8 mouse cellular contexts compared by ENCODE assay signal in genomic region chr19:29354895-29355877, GRCm38 (mm10). TPM values are rescaled to one million over a fixed set of nuclear protein-coding genes. Genes with fewer than 3 reads are reported as not detected.
DNase-seq lines count a peak whose midpoint lies in the region; ATAC-seq and TF ChIP-seq lines count a peak whose summit lies in the region.

No protein-coding gene starts in this region.

- in situ Hi-C loops in ES-E14 (cut with MboI; ENCODE audit: low sequenced_read_pairs in 2 of 2, unreplicated experiment in 2 of 2) = loop anchor here in 1 of 2 experiments (10.0 kb wide), 1 partner anchor 290 kb away; no protein-coding TSS in a partner anchor

- TF ChIP-seq CTCF in thymus, adult 2 months (IDR thresholded peaks at IDR 0.05; ENCODE audit: borderline replicate concordance, control insufficient read depth, extremely low read depth, insufficient read depth, low read length, poor library complexity) = peak; percentile 95

- H3K27me3 ChIP-seq in forebrain, embryonic 15.5 days = no peaks in the 10 kb centered on the region
- no peaks in the 10 kb centered on the region for H3K27me3 ChIP-seq in lung, embryonic 16.5 days (ENCODE audit: control insufficient read depth, insufficient read depth, low read depth, low read length)
- no peaks in the 10 kb centered on the region for H3K27me3 ChIP-seq in thymus, adult 2 months (ENCODE audit: control insufficient read depth, insufficient read depth, low read length)

- peaks cover 8% of the 10 kb centered on the region in 2 experiments; a peak in 2 of 4 replicates for H3K4me1 ChIP-seq in ES-E14 (ENCODE audit: control insufficient read depth in 2 of 2, insufficient read depth in 2 of 2, low read length in 2 of 2, poor library complexity in 1 of 2)
- H3K4me1 ChIP-seq in forebrain, embryonic 15.5 days = peaks cover 8% of the 10 kb centered on the region
- 0 out of 2 replicates have a peak, but pooled peaks cover 2% of the 10 kb centered on the region for H3K4me1 ChIP-seq in lung, embryonic 16.5 days (replicated peaks; ENCODE audit: control insufficient read depth, insufficient read depth, low read length)
- H3K4me1 ChIP-seq in thymus, adult 2 months (replicated peaks; ENCODE audit: control insufficient read depth, insufficient read depth, low read length) = no peaks in the 10 kb centered on the region

- peak; percentile 78 for DNase-seq in ES-E14 (ENCODE audit: low read depth, low spot score)
- DNase-seq in cerebellum, adult 11 months = peak; percentile 77
- peak; percentile 46 for DNase-seq in heart, postnatal 25 days (ENCODE audit: low spot score)
- peak; percentile 65 to 86 for DNase-seq in layer of hippocampus, adult 8-10 months (ENCODE audit: low spot score in 2 of 2)
- peak; percentile 58 for DNase-seq in ovary, adult 18-20 months (ENCODE audit: low spot score)
- peak; percentile 91 for DNase-seq in thymus, adult 2 months

- intact Hi-C loops in heart, postnatal 25 days (cut with DNase I) = loop anchor here (1.0 to 2.0 kb wide), 4 partner anchors 146 to 578 kb away; no protein-coding TSS in a partner anchor

- ATAC-seq in forebrain, embryonic 15.5 days (replicated peaks) = peak; percentile 74
- ATAC-seq in lung, embryonic 16.5 days (ENCODE audit: low read depth) = peak; percentile 84

- H3K9ac ChIP-seq in ES-E14 (ENCODE audit: insufficient read depth, low read depth, low read length, poor library complexity, severe bottlenecking) = no peak overlapping the region
- H3K9ac ChIP-seq in forebrain, embryonic 15.5 days (replicated peaks) = no peak overlapping the region; the same call in 1 of the 2 replicates
- no peak overlapping the region for H3K9ac ChIP-seq in lung, embryonic 16.5 days (ENCODE audit: low read length)

- H3K36me3 ChIP-seq in ES-E14 (ENCODE audit: control insufficient read depth, insufficient read depth, low read length, poor library complexity, severe bottlenecking) = no peaks in the 10 kb centered on the region
- H3K36me3 ChIP-seq in forebrain, embryonic 15.5 days = peaks cover 15% of the 10 kb centered on the region
- H3K36me3 ChIP-seq in lung, embryonic 16.5 days (ENCODE audit: control insufficient read depth, insufficient read depth, low read length) = no peaks in the 10 kb centered on the region
- peaks cover 9% of the 10 kb centered on the region; the same call in 1 of the 2 replicates for H3K36me3 ChIP-seq in thymus, adult 2 months (ENCODE audit: control insufficient read depth, insufficient read depth, low read length)

- H3K4me2 ChIP-seq in forebrain, embryonic 15.5 days (replicated peaks) = peak overlapping the region; percentile 45
- peak overlapping the region; percentile 71 for H3K4me2 ChIP-seq in lung, embryonic 16.5 days (ENCODE audit: low read depth, low read length)

- peak overlapping the region; percentile 17 to 26; a peak in 2 of 4 replicates for H3K4me3 ChIP-seq in ES-E14 (ENCODE audit: insufficient read depth in 1 of 2, low read depth in 1 of 2, low read length in 2 of 2, poor library complexity in 1 of 2, severe bottlenecking in 1 of 2)
- peak overlapping the region; percentile 25 for H3K4me3 ChIP-seq in forebrain, embryonic 15.5 days
- peak overlapping the region; percentile 46 for H3K4me3 ChIP-seq in lung, embryonic 16.5 days (ENCODE audit: low read length)
- peak overlapping the region; percentile 28 for H3K4me3 ChIP-seq in thymus, adult 2 months (ENCODE audit: control insufficient read depth, insufficient read depth, low read length)

- WGBS in forebrain, embryonic 15.5 days = 3% methylated on average over 20 of the region's 20 CpGs
- 3% methylated on average over 20 of the region's 20 CpGs for WGBS in lung, embryonic 16.5 days
- WGBS in thymus, adult 2 months = 5% methylated on average over 20 of the region's 20 CpGs

- H3K27ac ChIP-seq in ES-E14 (ENCODE audit: insufficient read depth, low read depth, low read length, poor library complexity, severe bottlenecking) = no peak overlapping the region
- H3K27ac ChIP-seq in forebrain, embryonic 15.5 days (replicated peaks) = no peak overlapping the region
- no peak overlapping the region for H3K27ac ChIP-seq in lung, embryonic 16.5 days (ENCODE audit: low read length)
- H3K27ac ChIP-seq in thymus, adult 2 months (ENCODE audit: control insufficient read depth, insufficient read depth, low read length) = peak overlapping the region; percentile 49; the same call in 1 of the 2 replicates

- no peak for TF ChIP-seq POLR2A in thymus, adult 2 months (IDR thresholded peaks at IDR 0.05; ENCODE audit: control insufficient read depth, extremely low read depth, insufficient read depth, low read length, poor library complexity)

- H3K9me3 ChIP-seq in ES-E14 (ENCODE audit: control insufficient read depth, insufficient read depth, low read depth, low read length) = no peaks in the 10 kb centered on the region
- H3K9me3 ChIP-seq in forebrain, embryonic 15.5 days = no peaks in the 10 kb centered on the region
- H3K9me3 ChIP-seq in lung, embryonic 16.5 days (ENCODE audit: control insufficient read depth, low read length) = no peaks in the 10 kb centered on the region

TF ChIP-seq in ES-E14, 5 proteins besides CTCF, POLR2A, EP300 and RAD21:
- TF ChIP-seq HCFC1 (IDR thresholded peaks at IDR 0.05; ENCODE audit: borderline replicate concordance, insufficient read depth, low read length) = no peak
- TF ChIP-seq MAFK (IDR thresholded peaks at IDR 0.05; ENCODE audit: insufficient read depth, low read depth, low read length) = no peak
- peak; percentile 89; the same call in 1 of the 2 replicates for TF ChIP-seq ZC3H11A (IDR thresholded peaks at IDR 0.05; ENCODE audit: borderline replicate concordance, low read depth, low read length)
- TF ChIP-seq ZNF384 (IDR thresholded peaks at IDR 0.05; ENCODE audit: low read depth, low read length) = peak; percentile 77
- TF ChIP-seq CHD2 (IDR thresholded peaks at IDR 0.05; ENCODE audit: low read depth, low read length) = no peak

RNA-seq across cellular contexts. Expression of gene Plgrkt, which starts 12.0 kb away (rescaled TPM):
- 13.6 and 15.7 TPM in 2 replicates for total RNA-seq in ES-E14 (2012; rRNA removed)
- 105 and 107 TPM in 2 replicates for polyA plus RNA-seq in forebrain, embryonic 15.5 days (2015; fragmentation: Nextera tagmentation; extraction: Ambion mirVana)
- total RNA-seq in heart, postnatal 25 days (2021) = 10 to 100 TPM; 24.9 to 27.3 TPM
- 10 to 100 TPM; 33.5 to 36.8 (median 34.8) TPM for total RNA-seq in layer of hippocampus, adult 8-10 months (2022)
- polyA plus RNA-seq in lung, embryonic 16.5 days (2015; fragmentation: Nextera tagmentation; extraction: Ambion mirVana) = 56.0 and 61.2 TPM in 2 replicates
- polyA plus RNA-seq in thymus, adult 2 months (2012; rRNA removed) = 116 and 144 TPM in 2 replicates

RNA-seq across cellular contexts. Expression of gene Cd274, which starts 12.1 kb away (rescaled TPM):
- 0.58 and 0.62 TPM in 2 replicates for total RNA-seq in ES-E14 (2012; rRNA removed)
- polyA plus RNA-seq in forebrain, embryonic 15.5 days (2015; fragmentation: Nextera tagmentation; extraction: Ambion mirVana) = 0.66 and 0.78 TPM in 2 replicates
- total RNA-seq in heart, postnatal 25 days (2021) = 1 to 10 TPM; 2.0 to 2.3 TPM
- total RNA-seq in layer of hippocampus, adult 8-10 months (2022) = 1 to 10 TPM; 1.1 to 4.6 (median 3.2) TPM
- polyA plus RNA-seq in lung, embryonic 16.5 days (2015; fragmentation: Nextera tagmentation; extraction: Ambion mirVana) = 0.28 and 0.88 TPM in 2 replicates
- polyA plus RNA-seq in thymus, adult 2 months (2012; rRNA removed) = 21.1 and 22.9 TPM in 2 replicates

RNA-seq across cellular contexts. Expression of gene Rln1, which starts 20.7 kb away (rescaled TPM):
- 3.4 and 4.1 TPM in 2 replicates for total RNA-seq in ES-E14 (2012; rRNA removed)
- polyA plus RNA-seq in forebrain, embryonic 15.5 days (2015; fragmentation: Nextera tagmentation; extraction: Ambion mirVana) = 1.8 and 3.4 TPM in 2 replicates
- not detected for total RNA-seq in heart, postnatal 25 days (2021)
- 1 to 10 TPM; 1.3 to 2.4 (median 1.8) TPM for total RNA-seq in layer of hippocampus, adult 8-10 months (2022)
- polyA plus RNA-seq in lung, embryonic 16.5 days (2015; fragmentation: Nextera tagmentation; extraction: Ambion mirVana) = 0.14 TPM in 1 of 2 replicates, not detected in the other
- polyA plus RNA-seq in thymus, adult 2 months (2012; rRNA removed) = 0.20 and 0.38 TPM in 2 replicates

RNA-seq across cellular contexts. Expression of gene Insl6, which starts 30.0 kb away (rescaled TPM):
- 1.7 and 3.2 TPM in 2 replicates for total RNA-seq in ES-E14 (2012; rRNA removed)
- 1.3 and 1.4 TPM in 2 replicates for polyA plus RNA-seq in forebrain, embryonic 15.5 days (2015; fragmentation: Nextera tagmentation; extraction: Ambion mirVana)
- under 1 TPM; 0.39 to 0.62 TPM for total RNA-seq in heart, postnatal 25 days (2021)
- 1 to 10 TPM in 1 of 4 experiments, under 1 TPM in 2, not detected in 1; 0.94 to 1.3 (median 0.97) TPM for total RNA-seq in layer of hippocampus, adult 8-10 months (2022)
- polyA plus RNA-seq in lung, embryonic 16.5 days (2015; fragmentation: Nextera tagmentation; extraction: Ambion mirVana) = 1.0 and 2.9 TPM in 2 replicates
- polyA plus RNA-seq in thymus, adult 2 months (2012; rRNA removed) = 9.6 and 9.8 TPM in 2 replicates

RNA-seq across cellular contexts. Expression of gene Pdcd1lg2, which starts 55.5 kb away (rescaled TPM):
- not detected in 2 replicates for total RNA-seq in ES-E14 (2012; rRNA removed)
- not detected in 2 replicates for polyA plus RNA-seq in forebrain, embryonic 15.5 days (2015; fragmentation: Nextera tagmentation; extraction: Ambion mirVana)
- total RNA-seq in heart, postnatal 25 days (2021) = not detected
- under 1 TPM in 2 of 4 experiments, not detected in 2; 0.27 to 0.37 TPM for total RNA-seq in layer of hippocampus, adult 8-10 months (2022)
- 0.21 TPM in 1 of 2 replicates, not detected in the other for polyA plus RNA-seq in lung, embryonic 16.5 days (2015; fragmentation: Nextera tagmentation; extraction: Ambion mirVana)
- 4.0 and 4.7 TPM in 2 replicates for polyA plus RNA-seq in thymus, adult 2 months (2012; rRNA removed)
